Mouse (Mus musculus): ENCODE data around the gene Gm17268. TPM values are rescaled to one million over a fixed set of nuclear protein-coding genes. Genes with fewer than 3 reads are reported as not detected.

The Gm17268 gene
- total RNA-seq (2023): not detected

GRCm38 (mm10) chr11:82038535-82038934 is at the start of gene Gm17268:
Gm17268 (minus strand) TSS chr11:82038562.

GRCm38 (mm10) chr11:82057646-82058045 is 19.3 kb upstream of the Gm17268 start, which contains the start of gene Ccl11:
Ccl11 (plus strand) TSS chr11:82057823.

GRCm38 (mm10) chr11:82045471-82045870 is 7.1 kb upstream of the Gm17268 start, which contains the start of gene Ccl7:
Ccl7 (plus strand) TSS chr11:82045712.

GRCm38 (mm10) chr11:82035356-82035755 is 3.0 kb downstream of the Gm17268 start, which contains the start of gene Ccl2:
Ccl2 (plus strand) TSS chr11:82035571.

Other genes with a start within 250 kb of the Gm17268 start
- gene 5530401A14Rik, start 177.9 kb downstream of the Gm17268 start, total RNA-seq (2023): not detected
- not detected for gene Asic2, start 70.1 kb downstream of the Gm17268 start, total RNA-seq (2023)
- 100 to 1,000 TPM; 116 to 119 TPM for gene Ccl2, start 3.0 kb downstream of the Gm17268 start, total RNA-seq (2023)
- gene Ccl7, start 7.2 kb upstream of the Gm17268 start, total RNA-seq (2023): 1 to 10 TPM in 1 of 2 experiments, under 1 TPM in 1; 0.94 to 1.3 TPM
- not detected for gene Ccl11, start 19.3 kb upstream of the Gm17268 start, total RNA-seq (2023)
- not detected for gene Ccl12, start 63.3 kb upstream of the Gm17268 start, total RNA-seq (2023)
- not detected for gene Ccl8, start 76.6 kb upstream of the Gm17268 start, total RNA-seq (2023)